In the genomic region with DNA sequence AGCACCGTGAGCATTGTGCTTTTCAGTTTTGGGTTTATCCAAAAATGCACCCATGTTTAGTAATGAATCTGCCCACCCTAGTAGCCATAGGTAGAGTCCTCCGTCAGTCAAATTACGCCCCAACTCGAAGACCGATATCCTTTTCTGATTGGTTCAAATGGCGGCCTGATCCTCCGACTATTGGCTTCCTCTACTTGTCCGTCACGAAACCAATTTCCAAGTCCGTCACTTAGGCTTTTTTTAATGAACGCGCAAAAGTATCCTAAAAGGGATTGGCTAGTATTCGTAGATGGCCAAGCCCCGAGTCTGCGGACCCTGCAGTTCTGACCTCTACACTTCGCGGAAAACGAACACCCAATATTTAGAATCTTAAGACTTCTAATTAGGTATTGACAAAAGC, we compare ENCODE assay signal across 7 mouse cellular contexts.
DNase-seq lines count a peak whose midpoint lies in the region; ATAC-seq and TF ChIP-seq lines count a peak whose summit lies in the region.
"Not testable (repeated sequence)": the region's sequence is repeated elsewhere in the genome, so short reads cannot be mapped to it uniquely, and the experiment has no call there.

No protein-coding gene starts in this region.

- not testable (repeated sequence) for H3K9me3 ChIP-seq in forebrain, embryonic 16.5 days (ENCODE audit: control insufficient read depth, low read length); heart, postnatal 0 days (replicated peaks; ENCODE audit: control insufficient read depth, low read length)

- peak; percentile 31 to 52 for DNase-seq in cerebellum, adult 18-20 months
- DNase-seq in heart, postnatal 0 days (ENCODE audit: low spot score): not testable (repeated sequence)
- DNase-seq in kidney, adult 8-10 months: peak; percentile 61 to 63
- peak; percentile 16 to 22 for DNase-seq in left cerebral cortex, postnatal 10 days (ENCODE audit: extremely low spot score in 1 of 2, low spot score in 2 of 2)
- peak; percentile 10 for DNase-seq in lung, postnatal 14 days
- peak; percentile 11 for DNase-seq in ovary, postnatal 36 days (ENCODE audit: low spot score)

- H3K9ac ChIP-seq in forebrain, embryonic 16.5 days (replicated peaks; ENCODE audit: low read depth, low read length); heart, postnatal 0 days (replicated peaks; ENCODE audit: low read depth, low read length): not testable (repeated sequence)

- not testable (repeated sequence) for H3K27me3 ChIP-seq in forebrain, embryonic 16.5 days (replicated peaks; ENCODE audit: control insufficient read depth, insufficient read depth, low read length); heart, postnatal 0 days (ENCODE audit: control insufficient read depth, insufficient read depth, low read length)

- H3K4me3 ChIP-seq in forebrain, embryonic 16.5 days (replicated peaks; ENCODE audit: low read length); heart, postnatal 0 days (ENCODE audit: low read depth, low read length): not testable (repeated sequence)

- not testable (repeated sequence) for H3K4me2 ChIP-seq in forebrain, embryonic 16.5 days (ENCODE audit: low read length); heart, postnatal 0 days (ENCODE audit: low read depth, low read length)

- TF ChIP-seq EP300 in heart, postnatal 0 days (IDR thresholded peaks at IDR 0.05; ENCODE audit: low read depth): not testable (repeated sequence)

- H3K4me1 ChIP-seq in forebrain, embryonic 16.5 days (replicated peaks; ENCODE audit: control insufficient read depth, insufficient read depth, low read length); heart, postnatal 0 days (ENCODE audit: control insufficient read depth, insufficient read depth): not testable (repeated sequence)

- H3K27ac ChIP-seq in forebrain, embryonic 16.5 days (ENCODE audit: low read length); heart, postnatal 0 days (ENCODE audit: low read depth): not testable (repeated sequence)

- intact Hi-C loops in left cerebral cortex, postnatal 10 days (cut with DNase I): not testable (repeated sequence)

- WGBS in forebrain, embryonic 16.5 days: 97% methylated on average over 18 of the region's 18 CpGs
- 93% methylated on average over 18 of the region's 18 CpGs for WGBS in heart, postnatal 0 days

- peak; percentile 97 for ATAC-seq in forebrain, embryonic 16.5 days
- ATAC-seq in heart, postnatal 0 days (ENCODE audit: insufficient read depth, low read depth): peak; percentile 96

- H3K36me3 ChIP-seq in forebrain, embryonic 16.5 days (ENCODE audit: control insufficient read depth, insufficient read depth); heart, postnatal 0 days (replicated peaks; ENCODE audit: control insufficient read depth, insufficient read depth, low read length): not testable (repeated sequence)

- not testable (repeated sequence) for TF ChIP-seq CTCF in heart, postnatal 0 days (IDR thresholded peaks at IDR 0.05; ENCODE audit: low read depth)
